Mouse (Mus musculus): ENCODE measurements around the gene Kdm6b.

GRCm38 (mm10) chr11:69426246-69426645 is 12.8 kb upstream of the Kdm6b start:
- TF ChIP-seq CTCF (IDR thresholded peaks at IDR 0.05; ENCODE audit: borderline replicate concordance, insufficient read depth, low read length), result no peak
- TF ChIP-seq POLR2A (IDR thresholded peaks at IDR 0.05; ENCODE audit: low read depth, low read length), result no peak
